20 mouse cellular contexts compared by ENCODE assay signal in the genomic region with DNA sequence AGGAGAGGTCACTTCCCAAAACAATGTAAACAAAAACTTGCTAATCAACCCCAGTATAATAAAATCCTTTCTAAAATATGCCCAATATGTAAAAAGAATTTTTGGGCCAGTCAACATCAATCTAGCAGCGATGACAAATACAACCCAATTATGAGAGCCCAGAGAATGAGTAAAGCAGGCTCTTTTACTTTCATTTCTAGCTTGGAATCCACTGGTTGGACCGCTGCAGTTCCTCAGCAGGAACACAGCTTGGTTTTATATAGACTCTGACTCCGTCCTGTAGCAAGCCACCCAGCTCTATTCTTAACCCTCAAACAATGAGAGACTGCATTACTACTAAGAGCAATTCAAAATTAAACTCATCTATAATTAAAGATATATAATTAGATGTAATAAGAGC. TPM values are rescaled to one million over a fixed set of nuclear protein-coding genes. Genes with fewer than 3 reads are reported as not detected.
"Had no signal": no experiment of that assay in that cellular context is flagged by ENCODE, and none has a peak within 500 bp of the region (broad histone marks: within the 10 kb centered on the region; RNA-seq: fewer than 3 reads in every experiment).

No protein-coding gene starts in this region.

- H3K4me3 ChIP-seq: limb, embryonic 12.5 days; liver, embryonic 15.5 days; midbrain, embryonic 12.5 days; neural tube, embryonic 15.5 days had no signal

- ATAC-seq: intestine, embryonic 16.5 days; midbrain, embryonic 16.5 days had no signal

- DNase-seq: kidney, adult 8-10 months; kidney, postnatal 36 days; layer of hippocampus, adult 9-11 months; layer of hippocampus, postnatal 36 days; lung, adult 2 months; lung, postnatal 10 days; thymus, adult 18-20 months; thymus, postnatal 14 days had no signal

- H3K36me3 ChIP-seq: limb, embryonic 12.5 days; liver, embryonic 15.5 days; midbrain, embryonic 12.5 days; neural tube, embryonic 15.5 days had no signal

- H3K27ac ChIP-seq: kidney, postnatal 0 days; limb, embryonic 12.5 days; liver, embryonic 15.5 days; midbrain, embryonic 12.5 days; neural tube, embryonic 15.5 days; stomach, postnatal 0 days had no signal

- H3K27me3 ChIP-seq: liver, embryonic 15.5 days had no signal

- H3K4me1 ChIP-seq: limb, embryonic 12.5 days; liver, embryonic 15.5 days; midbrain, embryonic 12.5 days; neural tube, embryonic 15.5 days had no signal

RNA-seq across cellular contexts. Expression of a gene that starts 17.3 kb away (rescaled TPM):
- total RNA-seq: layer of hippocampus, adult 18-20 months; layer of hippocampus, postnatal 36 days; left cerebral cortex, postnatal 36 days had no signal
- polyA plus RNA-seq: lung, adult 2 months; midbrain, embryonic 16.5 days; neural tube, embryonic 11.5 days; neural tube, embryonic 15.5 days; stomach, postnatal 0 days had no signal

RNA-seq across cellular contexts. Expression of a gene that starts 17.5 kb away (rescaled TPM):
- total RNA-seq: megakaryocyte progenitor cell, adult 5-6 weeks had no signal
- polyA plus RNA-seq: lung, adult 2 months; midbrain, embryonic 16.5 days; neural tube, embryonic 11.5 days; neural tube, embryonic 15.5 days; stomach, postnatal 0 days had no signal
